In genomic region chr7:127281114-127281513, GRCm38 (mm10) we compare ENCODE assay signal across 26 mouse cellular contexts. TPM values are rescaled to one million over a fixed set of nuclear protein-coding genes. Genes with fewer than 3 reads are reported as not detected.
DNase-seq lines count a peak whose midpoint lies in the region; ATAC-seq and TF ChIP-seq lines count a peak whose summit lies in the region.
"Had no signal": no experiment of that assay in that cellular context is flagged by ENCODE, and none has a peak within 500 bp of the region (broad histone marks: within the 10 kb centered on the region; RNA-seq: fewer than 3 reads in every experiment).

No protein-coding gene starts in this region.

- no peak overlapping the region for H3K4me3 ChIP-seq in heart, embryonic 12.5 days
- no peak overlapping the region for H3K4me3 ChIP-seq in heart, adult 2 months
- no peak overlapping the region for H3K4me3 ChIP-seq in thymus, adult 2 months (ENCODE audit: control insufficient read depth, insufficient read depth, low read length)
- H3K4me3 ChIP-seq in limb, embryonic 10.5 days, result no peak overlapping the region
- H3K4me3 ChIP-seq: hindbrain, embryonic 10.5 days; left cerebral cortex, adult 2 months; midbrain, embryonic 15.5 days; neural tube, embryonic 13.5 days had no signal

- H3K79me2 ChIP-seq in heart, adult 2 months (replicated peaks; ENCODE audit: control insufficient read depth, insufficient read depth, low read length), result no peaks in the 10 kb centered on the region

- no peak for TF ChIP-seq CTCF in heart, adult 2 months (IDR thresholded peaks at IDR 0.05)
- TF ChIP-seq CTCF in thymus, adult 2 months (IDR thresholded peaks at IDR 0.05; ENCODE audit: borderline replicate concordance, control insufficient read depth, extremely low read depth, insufficient read depth, low read length, poor library complexity), result no peak

- no peak for DNase-seq in heart, adult 2 months
- no peak for DNase-seq in thymus, adult 2 months
- DNase-seq in thymus, adult 18-20 months, result no peak
- peak; percentile 50 for DNase-seq in thymus, postnatal 25 days
- no peak for DNase-seq in limb, embryonic 10.5 days (ENCODE audit: low spot score)
- DNase-seq in urinary bladder, adult 2 months (ENCODE audit: low spot score), result no peak
- DNase-seq: adrenal gland, postnatal 14 days; cerebellum, adult 8-10 months; cerebellum, postnatal 36 days; heart, postnatal 10 days; kidney, adult 9 months; kidney, postnatal 25 days; liver; retina, postnatal 1 day had no signal

- H3K36me3 ChIP-seq in heart, embryonic 12.5 days, result no peaks in the 10 kb centered on the region
- no peaks in the 10 kb centered on the region for H3K36me3 ChIP-seq in heart, adult 2 months (ENCODE audit: control insufficient read depth, insufficient read depth, low read length)
- no peaks in the 10 kb centered on the region for H3K36me3 ChIP-seq in thymus, adult 2 months (ENCODE audit: control insufficient read depth, insufficient read depth, low read length)
- no peaks in the 10 kb centered on the region for H3K36me3 ChIP-seq in limb, embryonic 10.5 days
- H3K36me3 ChIP-seq: hindbrain, embryonic 10.5 days; midbrain, embryonic 15.5 days; neural tube, embryonic 13.5 days had no signal

- no peak overlapping the region for H3K4me2 ChIP-seq in heart, embryonic 12.5 days
- H3K4me2 ChIP-seq: midbrain, embryonic 15.5 days; neural tube, embryonic 13.5 days had no signal

- intact Hi-C loops in heart, adult 2 months (cut with DNase I), result no loop called here

- peak overlapping the region; percentile 4; the same call in 1 of the 2 replicates for H3K27ac ChIP-seq in heart, embryonic 12.5 days (ENCODE audit: poor library complexity, severe bottlenecking)
- H3K27ac ChIP-seq in heart, adult 2 months, result no peak overlapping the region
- H3K27ac ChIP-seq in thymus, adult 2 months (ENCODE audit: control insufficient read depth, insufficient read depth, low read length), result peak overlapping the region; percentile 93
- H3K27ac ChIP-seq in limb, embryonic 10.5 days, result no peak overlapping the region
- H3K27ac ChIP-seq: hindbrain, embryonic 10.5 days; left cerebral cortex, adult 2 months; macrophage; midbrain, embryonic 15.5 days; neural tube, embryonic 13.5 days had no signal

- TF ChIP-seq EP300 in heart, adult 2 months (IDR thresholded peaks at IDR 0.05; ENCODE audit: insufficient read depth, low read depth, low read length), result no peak

- no peaks in the 10 kb centered on the region for H3K9me3 ChIP-seq in heart, embryonic 12.5 days (replicated peaks)
- no peaks in the 10 kb centered on the region for H3K9me3 ChIP-seq in limb, embryonic 10.5 days (replicated peaks)
- H3K9me3 ChIP-seq: midbrain, embryonic 15.5 days; neural tube, embryonic 13.5 days had no signal

- no peaks in the 10 kb centered on the region for H3K27me3 ChIP-seq in heart, embryonic 12.5 days (replicated peaks)
- H3K27me3 ChIP-seq in heart, adult 2 months (ENCODE audit: control insufficient read depth, insufficient read depth, low read length), result no peaks in the 10 kb centered on the region
- no peaks in the 10 kb centered on the region for H3K27me3 ChIP-seq in thymus, adult 2 months (ENCODE audit: control insufficient read depth, insufficient read depth, low read length)
- no peaks in the 10 kb centered on the region for H3K27me3 ChIP-seq in limb, embryonic 10.5 days (ENCODE audit: low read depth, poor library complexity, severe bottlenecking)
- H3K27me3 ChIP-seq: CH12.LX; midbrain, embryonic 15.5 days; neural tube, embryonic 13.5 days had no signal

- TF ChIP-seq POLR2A in heart, adult 2 months (IDR thresholded peaks at IDR 0.05; ENCODE audit: insufficient read depth, low read depth, low read length), result no peak
- TF ChIP-seq POLR2A in thymus, adult 2 months (IDR thresholded peaks at IDR 0.05; ENCODE audit: control insufficient read depth, extremely low read depth, insufficient read depth, low read length, poor library complexity), result no peak

- no peak for ATAC-seq in heart, embryonic 12.5 days (ENCODE audit: insufficient number of reproducible peaks, low FRiP score)
- ATAC-seq in granulocyte monocyte progenitor cell, adult 5-6 weeks (replicated peaks; ENCODE audit: poor library complexity, severe bottlenecking), result peak; percentile 39
- ATAC-seq: forebrain, embryonic 14.5 days; hindbrain, embryonic 16.5 days; intestine, embryonic 16.5 days; lung, postnatal 0 days; midbrain, embryonic 15.5 days had no signal

- peaks cover 10% of the 10 kb centered on the region; the same call in 1 of the 2 replicates for H3K4me1 ChIP-seq in heart, embryonic 12.5 days (replicated peaks)
- no peaks in the 10 kb centered on the region; the same call in 1 of the 2 replicates for H3K4me1 ChIP-seq in heart, adult 2 months (ENCODE audit: control insufficient read depth, insufficient read depth, low read length)
- peaks cover 61% of the 10 kb centered on the region for H3K4me1 ChIP-seq in thymus, adult 2 months (replicated peaks; ENCODE audit: control insufficient read depth, insufficient read depth, low read length)
- H3K4me1 ChIP-seq in limb, embryonic 10.5 days, result no peaks in the 10 kb centered on the region
- H3K4me1 ChIP-seq: midbrain, embryonic 15.5 days; neural tube, embryonic 13.5 days had no signal

- no peak overlapping the region for H3K9ac ChIP-seq in heart, embryonic 12.5 days
- no peak overlapping the region for H3K9ac ChIP-seq in heart, adult 2 months (ENCODE audit: low read depth, low read length)
- H3K9ac ChIP-seq: midbrain, embryonic 15.5 days; neural tube, embryonic 13.5 days had no signal

- WGBS in heart, embryonic 12.5 days, result 41% methylated on average over 4 of the region's 4 CpGs
- 35% methylated on average over 4 of the region's 4 CpGs for WGBS in heart, adult 2 months
- 6% methylated on average over 4 of the region's 4 CpGs for WGBS in thymus, adult 2 months
- WGBS in limb, embryonic 10.5 days, result 73% methylated on average over 4 of the region's 4 CpGs

RNA-seq across cellular contexts. Expression of gene Sephs2, which starts 7.3 kb away (rescaled TPM):
- polyA plus RNA-seq in heart, embryonic 12.5 days (2016; fragmentation: Nextera tagmentation; extraction: Ambion mirVana), result 86.4 and 87.2 TPM in 2 replicates
- total RNA-seq in heart, adult 2 months (2021), result 10 to 100 TPM; 27.2 to 32.9 TPM
- 14.8 and 22.5 TPM in 2 replicates for polyA plus RNA-seq in heart, adult 2 months (2012; rRNA removed)
- 37.2 and 46.3 TPM in 2 replicates for polyA plus RNA-seq in thymus, adult 2 months (2012; rRNA removed)
- 63.0 and 70.4 TPM in 2 replicates for total RNA-seq in granulocyte monocyte progenitor cell, adult 5-6 weeks (2014; fragmentation: Nextera tagmentation)
- 158 and 176 TPM in 2 replicates for total RNA-seq in granulocyte monocyte progenitor cell, adult 5-6 weeks (2017)
- polyA plus RNA-seq in limb, embryonic 10.5 days (2016; fragmentation: Nextera tagmentation; extraction: Ambion mirVana), result 89.7 and 93.9 TPM in 2 replicates
- polyA plus RNA-seq in urinary bladder, adult 2 months (2012; rRNA removed), result 19.8 and 21.1 TPM in 2 replicates

RNA-seq across cellular contexts. Expression of gene Itgal, which starts 14.9 kb away (rescaled TPM):
- polyA plus RNA-seq in heart, embryonic 12.5 days (2016; fragmentation: Nextera tagmentation; extraction: Ambion mirVana), result 1.0 and 1.1 TPM in 2 replicates
- 1 to 10 TPM; 1.7 to 2.3 TPM for total RNA-seq in heart, adult 2 months (2021)
- 3.0 and 5.0 TPM in 2 replicates for polyA plus RNA-seq in heart, adult 2 months (2012; rRNA removed)
- polyA plus RNA-seq in thymus, adult 2 months (2012; rRNA removed), result 353 and 356 TPM in 2 replicates
- total RNA-seq in granulocyte monocyte progenitor cell, adult 5-6 weeks (2014; fragmentation: Nextera tagmentation), result 57.2 and 65.5 TPM in 2 replicates
- total RNA-seq in granulocyte monocyte progenitor cell, adult 5-6 weeks (2017), result 22.4 and 27.1 TPM in 2 replicates
- 0.46 and 0.69 TPM in 2 replicates for polyA plus RNA-seq in limb, embryonic 10.5 days (2016; fragmentation: Nextera tagmentation; extraction: Ambion mirVana)
- 3.4 and 3.5 TPM in 2 replicates for polyA plus RNA-seq in urinary bladder, adult 2 months (2012; rRNA removed)

RNA-seq across cellular contexts. Expression of gene Dctpp1, which starts 20.6 kb away (rescaled TPM):
- 162 and 163 TPM in 2 replicates for polyA plus RNA-seq in heart, embryonic 12.5 days (2016; fragmentation: Nextera tagmentation; extraction: Ambion mirVana)
- 10 to 100 TPM; 38.7 to 44.6 TPM for total RNA-seq in heart, adult 2 months (2021)
- polyA plus RNA-seq in heart, adult 2 months (2012; rRNA removed), result 42.0 and 46.6 TPM in 2 replicates
- polyA plus RNA-seq in thymus, adult 2 months (2012; rRNA removed), result 122 and 125 TPM in 2 replicates
- 99.5 and 126 TPM in 2 replicates for total RNA-seq in granulocyte monocyte progenitor cell, adult 5-6 weeks (2014; fragmentation: Nextera tagmentation)
- 68.9 and 72.0 TPM in 2 replicates for total RNA-seq in granulocyte monocyte progenitor cell, adult 5-6 weeks (2017)
- polyA plus RNA-seq in limb, embryonic 10.5 days (2016; fragmentation: Nextera tagmentation; extraction: Ambion mirVana), result 340 and 453 TPM in 2 replicates
- 19.2 and 24.9 TPM in 2 replicates for polyA plus RNA-seq in urinary bladder, adult 2 months (2012; rRNA removed)

RNA-seq across cellular contexts. Expression of gene Zfp771, which starts 37.0 kb away (rescaled TPM):
- 32.7 and 34.4 TPM in 2 replicates for polyA plus RNA-seq in heart, embryonic 12.5 days (2016; fragmentation: Nextera tagmentation; extraction: Ambion mirVana)
- total RNA-seq in heart, adult 2 months (2021), result 10 to 100 TPM; 14.7 to 21.0 TPM
- polyA plus RNA-seq in heart, adult 2 months (2012; rRNA removed), result 16.9 and 30.0 TPM in 2 replicates
- 91.3 and 102 TPM in 2 replicates for polyA plus RNA-seq in thymus, adult 2 months (2012; rRNA removed)
- total RNA-seq in granulocyte monocyte progenitor cell, adult 5-6 weeks (2014; fragmentation: Nextera tagmentation), result 4.9 and 7.8 TPM in 2 replicates
- 5.9 and 10.6 TPM in 2 replicates for total RNA-seq in granulocyte monocyte progenitor cell, adult 5-6 weeks (2017)
- 70.6 and 73.6 TPM in 2 replicates for polyA plus RNA-seq in limb, embryonic 10.5 days (2016; fragmentation: Nextera tagmentation; extraction: Ambion mirVana)
- polyA plus RNA-seq in urinary bladder, adult 2 months (2012; rRNA removed), result 49.8 and 54.0 TPM in 2 replicates

RNA-seq across cellular contexts. Expression of gene Sept1, which starts 48.2 kb away (rescaled TPM):
- 22.1 and 28.2 TPM in 2 replicates for polyA plus RNA-seq in heart, embryonic 12.5 days (2016; fragmentation: Nextera tagmentation; extraction: Ambion mirVana)
- total RNA-seq in heart, adult 2 months (2021), result 1 to 10 TPM; 2.5 to 4.7 TPM
- 6.2 and 13.0 TPM in 2 replicates for polyA plus RNA-seq in heart, adult 2 months (2012; rRNA removed)
- 1,045 and 1,102 TPM in 2 replicates for polyA plus RNA-seq in thymus, adult 2 months (2012; rRNA removed)
- total RNA-seq in granulocyte monocyte progenitor cell, adult 5-6 weeks (2014; fragmentation: Nextera tagmentation), result 17.1 and 23.3 TPM in 2 replicates
- 29.1 and 33.3 TPM in 2 replicates for total RNA-seq in granulocyte monocyte progenitor cell, adult 5-6 weeks (2017)
- polyA plus RNA-seq in limb, embryonic 10.5 days (2016; fragmentation: Nextera tagmentation; extraction: Ambion mirVana), result 27.0 and 29.9 TPM in 2 replicates
- 19.4 and 22.0 TPM in 2 replicates for polyA plus RNA-seq in urinary bladder, adult 2 months (2012; rRNA removed)

Comparison
In these comparisons a context has a peak if more than half of its experiments do, and no peak if none do; other contexts are left out.
1. H3K27ac ChIP-seq: peak in heart, embryonic 12.5 days (single experiment) and thymus, adult 2 months (single experiment); none in heart, adult 2 months (single experiment) and limb, embryonic 10.5 days (single experiment).
2. RNA of gene Itgal, which starts 14.9 kb away (polyA plus RNA-seq): 353 to 356 TPM in thymus, adult 2 months; 3.0 to 5.0 TPM in heart, adult 2 months, 3.4 to 3.5 TPM in urinary bladder, adult 2 months, 1.0 to 1.1 TPM in heart, embryonic 12.5 days and 0.46 to 0.69 TPM in limb, embryonic 10.5 days; every median in the first group is over 10 times any median in the second.